Mouse (Mus musculus) MEL (cell line): ENCODE results near the gene Kpnb1. TPM values are rescaled to one million over a fixed set of nuclear protein-coding genes. Genes with fewer than 3 reads are reported as not detected.

Experiments
- DNase-seq: peaks from one replicate; pipeline ENCODE4 v3.0.0; 2011; ENCODE audit warnings: low read depth, low spot score
- H3K27ac ChIP-seq: 2 replicates; pipeline ENCODE4 v1.5.1; 2012; ENCODE audit warnings: low read depth, mild to moderate bottlenecking, control low read depth, low read length, moderate library complexity; ENCODE audit not compliant: control insufficient read depth
- H3K27me3 ChIP-seq, 2 experiments: fragments of 150-350 bp in 1 of 2; sonication (generic) in 1 of 2; 2 replicates each; pipeline ENCODE4 v1.6.1; 2012; ENCODE audit warnings: low read length in 2 of 2, mild to moderate bottlenecking in 2 of 2, improper control_type of control experiment in 1 of 2, moderate library complexity in 1 of 2; ENCODE audit not compliant: insufficient read depth in 2 of 2, control insufficient read depth in 1 of 2
- H3K36me3 ChIP-seq, 2 experiments: 2 replicates each; pipeline ENCODE4 v1.6.1; 2012 to 2014; ENCODE audit warnings: low read length in 2 of 2, improper control_type of control experiment in 1 of 2, inconsistent platforms in 1 of 2, mild to moderate bottlenecking in 1 of 2; ENCODE audit not compliant: insufficient read depth in 2 of 2, control insufficient read depth in 1 of 2
- H3K4me1 ChIP-seq, 2 experiments: fragments of 150-350 bp in 1 of 2; sonication (generic) in 1 of 2; 2 replicates each; pipeline ENCODE4 v1.6.1; 2012; ENCODE audit warnings: low read length in 2 of 2, improper control_type of control experiment in 1 of 2, mild to moderate bottlenecking in 1 of 2; ENCODE audit not compliant: insufficient read depth in 2 of 2, control insufficient read depth in 1 of 2
- H3K4me3 ChIP-seq, 2 experiments: fragments of 150-350 bp in 1 of 2; sonication (generic) in 1 of 2; 2 replicates each; pipeline ENCODE4 v1.5.1; 2012; ENCODE audit warnings: low read depth in 2 of 2, low read length in 2 of 2, mild to moderate bottlenecking in 2 of 2, moderate library complexity in 2 of 2, control low read depth in 1 of 2, improper control_type of control experiment in 1 of 2; ENCODE audit not compliant: control insufficient read depth in 1 of 2, insufficient read depth in 1 of 2
- H3K79me2 ChIP-seq: 2 replicates; pipeline ENCODE4 v1.6.1; 2012; ENCODE audit warnings: mild to moderate bottlenecking, low read length, moderate library complexity; ENCODE audit not compliant: control insufficient read depth, poor library complexity, insufficient read depth
- H3K9ac ChIP-seq: 2 replicates; pipeline ENCODE4 v1.6.1; 2012; ENCODE audit warnings: low read depth, mild to moderate bottlenecking, control low read depth, low read length, moderate library complexity; ENCODE audit not compliant: control insufficient read depth, poor library complexity, severe bottlenecking
- H3K9me3 ChIP-seq: fragments of 150-350 bp; sonication (generic); replicated peaks from 2 replicates; pipeline ENCODE4 v1.6.1; 2012; ENCODE audit warnings: mild to moderate bottlenecking, low read length, improper control_type of control experiment, moderate library complexity; ENCODE audit not compliant: insufficient read depth
- BHLHE40 ChIP-seq: IDR thresholded peaks from 2 replicates; pipeline ENCODE4 v1.6.1; 2012; ENCODE audit warnings: low read depth, mild to moderate bottlenecking, inconsistent platforms, low read length, improper control_type of control experiment, borderline replicate concordance
- CTCF ChIP-seq, 3 experiments: IDR thresholded peaks in 2 of 3; conservative IDR thresholded peaks in 1 of 3; 2 replicates each; pipeline ENCODE4 v1.5.1; 2011 to 2012; ENCODE audit warnings: low read length in 3 of 3, low read depth in 2 of 3, mild to moderate bottlenecking in 2 of 3, improper control_type of control experiment in 1 of 3, inconsistent platforms in 1 of 3, mixed read lengths in 1 of 3, moderate library complexity in 1 of 3; ENCODE audit not compliant: control insufficient read depth in 1 of 3, insufficient read depth in 1 of 3, poor library complexity in 1 of 3, severe bottlenecking in 1 of 3
- E2F4 ChIP-seq: IDR thresholded peaks from 2 replicates; pipeline ENCODE4 v1.6.1; 2011; ENCODE audit warnings: low read depth, low read length, improper control_type of control experiment, borderline replicate concordance
- ELF1 ChIP-seq: IDR thresholded peaks from 2 replicates; pipeline ENCODE4 v1.6.1; 2014; ENCODE audit warnings: low read depth, mild to moderate bottlenecking, inconsistent platforms, low read length, improper control_type of control experiment, moderate library complexity
- ETS1 ChIP-seq: IDR thresholded peaks from 2 replicates; pipeline ENCODE4 v1.6.1; 2012; ENCODE audit warnings: low read depth, mild to moderate bottlenecking, inconsistent platforms, low read length, improper control_type of control experiment, moderate library complexity
- GABPA ChIP-seq: IDR thresholded peaks from 2 replicates; pipeline ENCODE4 v1.6.1; 2012; ENCODE audit warnings: low read depth, mild to moderate bottlenecking, inconsistent platforms, low read length, improper control_type of control experiment, moderate library complexity
- GATA1 ChIP-seq: IDR thresholded peaks from 2 replicates; pipeline ENCODE4 v1.6.1; 2011; ENCODE audit warnings: low read depth, low read length, improper control_type of control experiment
- HCFC1 ChIP-seq: IDR thresholded peaks from 2 replicates; pipeline ENCODE4 v1.6.1; 2012; ENCODE audit warnings: low read depth, mild to moderate bottlenecking, inconsistent platforms, low read length, improper control_type of control experiment, moderate library complexity
- KAT2A ChIP-seq: conservative IDR thresholded peaks from 2 replicates; pipeline ENCODE4 v1.6.1; 2012; ENCODE audit warnings: low read depth, low read length, improper control_type of control experiment, inconsistent platforms
- MAFK ChIP-seq: IDR thresholded peaks from 2 replicates; pipeline ENCODE4 v1.6.1; 2011; ENCODE audit warnings: low read depth, mild to moderate bottlenecking, low read length, improper control_type of control experiment, borderline replicate concordance
- MXI1 ChIP-seq: IDR thresholded peaks from 2 replicates; pipeline ENCODE4 v1.6.1; 2011; ENCODE audit warnings: mild to moderate bottlenecking, low read depth, low read length, improper control_type of control experiment
- MYC ChIP-seq: IDR thresholded peaks from 2 replicates; pipeline ENCODE4 v1.6.1; 2011; ENCODE audit warnings: low read depth, mild to moderate bottlenecking, low read length, improper control_type of control experiment, moderate library complexity
- NELFE ChIP-seq: IDR thresholded peaks from 2 replicates; pipeline ENCODE4 v1.6.1; 2011; ENCODE audit warnings: low read depth, low read length, improper control_type of control experiment
- POLR2A ChIP-seq, 2 experiments: IDR thresholded peaks; 2 replicates each; pipeline ENCODE4 v1.6.1; 2011 to 2012; ENCODE audit warnings: low read length in 2 of 2, mild to moderate bottlenecking in 2 of 2, control low read depth in 1 of 2, improper control_type of control experiment in 1 of 2, low read depth in 1 of 2, moderate library complexity in 1 of 2; ENCODE audit not compliant: control insufficient read depth in 1 of 2, insufficient read depth in 1 of 2, poor library complexity in 1 of 2
- POLR2AphosphoS2 ChIP-seq: IDR thresholded peaks from 2 replicates; pipeline ENCODE4 v1.6.1; 2011; ENCODE audit warnings: low read length, improper control_type of control experiment
- RAD21 ChIP-seq: IDR thresholded peaks from 2 replicates; pipeline ENCODE4 v1.6.1; 2011; ENCODE audit warnings: mild to moderate bottlenecking, low read depth, low read length, improper control_type of control experiment
- SIN3A ChIP-seq: IDR thresholded peaks from 2 replicates; pipeline ENCODE4 v1.6.1; 2012; ENCODE audit warnings: low read length, improper control_type of control experiment, inconsistent platforms
- SMC3 ChIP-seq: IDR thresholded peaks from 2 replicates; pipeline ENCODE4 v1.6.1; 2011; ENCODE audit warnings: low read depth, low read length, improper control_type of control experiment
- UBTF ChIP-seq: IDR thresholded peaks from 2 replicates; pipeline ENCODE4 v1.6.1; 2012; ENCODE audit warnings: low read depth, mild to moderate bottlenecking, inconsistent platforms, low read length, improper control_type of control experiment, moderate library complexity, borderline replicate concordance; ENCODE audit not compliant: insufficient read depth
- USF2 ChIP-seq, 2 experiments: IDR thresholded peaks; 2 replicates each; pipeline ENCODE4 v1.6.1; 2011 to 2012; ENCODE audit warnings: improper control_type of control experiment in 2 of 2, low read length in 2 of 2, borderline replicate concordance in 1 of 2, inconsistent platforms in 1 of 2, low read depth in 1 of 2, mild to moderate bottlenecking in 1 of 2; ENCODE audit not compliant: insufficient read depth in 1 of 2
- ZMIZ1 ChIP-seq: IDR thresholded peaks from 2 replicates; pipeline ENCODE4 v1.6.1; 2012; ENCODE audit warnings: low read depth, mild to moderate bottlenecking, inconsistent platforms, low read length, improper control_type of control experiment, moderate library complexity
- polyA plus RNA-seq, 2 experiments: library from polyadenylated mRNA; stranded (reverse) in 1 of 2; unstranded in 1 of 2; fragments of >175 nt in 1 of 2; fragments of >200 nt in 1 of 2; gene quantifications; 2 replicates each; pipeline versions ENCODE4 v1.2.1 to v1.2.4; 2012; ENCODE audit warnings: low replicate concordance in 2 of 2, low read depth in 1 of 2; ENCODE audit not compliant: insufficient read length in 2 of 2, insufficient read depth in 1 of 2, missing spikeins in 1 of 2
- total RNA-seq: library from RNA; depleted of rRNA; stranded (reverse); fragments of 300-350 nt; gene quantifications from 2 replicates; pipeline ENCODE4 v1.2.3, GENCODE M21; 2012

The Kpnb1 gene
- total and polyA plus RNA-seq, 3 experiments: 237 to 463 (median 275) TPM

GRCm38 (mm10) chr11:97176851-97177250 lies 10.8 kb downstream of the Kpnb1 start:
- H3K4me3 ChIP-seq: no peak overlapping the region
- H3K9ac ChIP-seq: no peak overlapping the region
- no peak for TF ChIP-seq NELFE
- TF ChIP-seq POLR2AphosphoS2: no peak
- TF ChIP-seq SMC3: peak; percentile 59
- peak; percentile 51 for TF ChIP-seq RAD21
- peak; percentile 56 to 78 (median 64) for TF ChIP-seq CTCF (IDR thresholded peaks at IDR 0.05 in 2 of 3, conservative IDR thresholded peaks at IDR 0.05 in 1 of 3; ENCODE audit: control insufficient read depth in 1 of 3, insufficient read depth in 1 of 3, low read depth in 2 of 3, low read length in 3 of 3, poor library complexity in 1 of 3, severe bottlenecking in 1 of 3)
- no peak for TF ChIP-seq ZMIZ1
- TF ChIP-seq MAFK: no peak
- TF ChIP-seq HCFC1: no peak
- TF ChIP-seq MXI1: 0 out of 2 replicates have a peak, but pooled peaks have one; percentile 31
- TF ChIP-seq SIN3A: 0 out of 2 replicates have a peak, but pooled peaks have one; percentile 23
- no peak for TF ChIP-seq UBTF
- TF ChIP-seq ELF1: no peak
- no peak for TF ChIP-seq GABPA
- no peak for TF ChIP-seq GATA1
- TF ChIP-seq, all 39 proteins: peak for 5
- Histone ChIP-seq H3K27ac (no peak overlapping the region), H3K4me1 (no peaks in the 10 kb centered on the region), H3K9me3 (no peaks in the 10 kb centered on the region), H3K27me3 (no peaks in the 10 kb centered on the region), H3K36me3 (peaks cover 17 to 83% of the 10 kb centered on the region in 2 experiments), H3K79me2 (peaks cover 23% of the 10 kb centered on the region)
- DNase-seq: peak; percentile 74

DNA sequence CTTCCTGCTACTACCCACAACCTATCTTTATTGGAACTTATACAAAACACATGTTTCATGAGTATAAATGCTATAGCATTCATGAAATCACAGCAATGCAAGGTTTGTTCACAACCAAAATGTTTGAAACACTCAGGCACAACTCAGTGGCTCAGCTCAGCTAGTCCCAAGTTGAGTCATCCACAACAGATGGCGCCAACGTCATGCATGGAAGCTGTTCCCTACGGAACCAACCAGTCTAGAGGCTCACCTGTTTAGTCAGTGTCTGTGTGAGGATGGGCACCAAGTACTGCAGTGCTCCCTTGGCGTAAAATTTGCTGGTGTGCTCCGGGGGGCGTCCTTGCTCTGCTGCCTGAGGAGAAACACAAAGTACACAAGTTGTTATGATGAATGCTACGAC lies 12.2 kb downstream of the Kpnb1 start:
- H3K27ac ChIP-seq: no peak overlapping the region
- no peaks in the 10 kb centered on the region for H3K27me3 ChIP-seq
- no peak overlapping the region for H3K9ac ChIP-seq
- peaks cover 15% of the 10 kb centered on the region for H3K79me2 ChIP-seq
- H3K4me3 ChIP-seq: no peak overlapping the region
- peaks cover 8 to 88% of the 10 kb centered on the region in 2 experiments for H3K36me3 ChIP-seq
- H3K4me1 ChIP-seq: no peaks in the 10 kb centered on the region
- TF ChIP-seq SIN3A (no peak), GABPA (no peak), KAT2A (no peak), BHLHE40 (no peak), POLR2A (IDR thresholded peaks at IDR 0.05; ENCODE audit: control insufficient read depth in 1 of 2, insufficient read depth in 1 of 2, low read depth in 1 of 2, low read length in 2 of 2, poor library complexity in 1 of 2) (no peak), E2F4 (no peak), USF2 (IDR thresholded peaks at IDR 0.05; ENCODE audit: borderline replicate concordance in 1 of 2, insufficient read depth in 1 of 2, low read depth in 1 of 2, low read length in 2 of 2) (no peak), ETS1 (no peak), MYC (no peak)
- no peak for DNase-seq
- H3K9me3 ChIP-seq: no peaks in the 10 kb centered on the region
